Mouse (Mus musculus): ENCODE measurements at regions not wholly inside any gene's neighbourhood (a gene's known extent, or its start where the extent isn't known, plus 50 kb on each side); places are given as distances from the start of the nearest gene placed in this dataset.

GRCm38 (mm10) chr12:79970227-79970901 lies 142.4 kb downstream of the Zfp36l1 start:
- peaks cover 80% of the 10 kb centered on the region for H3K4me1 ChIP-seq
- 0 out of 2 replicates have a peak overlapping the region, but pooled peaks have one; percentile 1 for H3K9ac ChIP-seq
- 37% methylated on average over 13 of the region's 13 CpGs for WGBS
- no peak overlapping the region for H3K4me3 ChIP-seq
- H3K36me3 ChIP-seq: no peaks in the 10 kb centered on the region
- H3K27me3 ChIP-seq: no peaks in the 10 kb centered on the region
- no peak overlapping the region for H3K4me2 ChIP-seq
- H3K27ac ChIP-seq: peak overlapping the region; percentile 81
- no peaks in the 10 kb centered on the region for H3K9me3 ChIP-seq
- no peak for ATAC-seq (ENCODE audit: insufficient number of reproducible peaks, low FRiP score, low TSS enrichment, low read depth)

- ATAC-seq (ENCODE audit: insufficient number of reproducible peaks, low FRiP score, low TSS enrichment, low read depth): no peak
- H3K36me3 ChIP-seq: no peaks in the 10 kb centered on the region
- H3K27ac ChIP-seq: peak overlapping the region; percentile 81
- H3K4me1 ChIP-seq: peaks cover 78% of the 10 kb centered on the region
- H3K27me3 ChIP-seq: no peaks in the 10 kb centered on the region
- H3K4me3 ChIP-seq: no peak overlapping the region
- 72% methylated on average over 3 of the region's 3 CpGs for WGBS
- H3K9me3 ChIP-seq: no peaks in the 10 kb centered on the region
- no peak overlapping the region for H3K9ac ChIP-seq
- H3K4me2 ChIP-seq: no peak overlapping the region
These were observed 143.2 kb downstream of the Zfp36l1 start for GRCm38 (mm10) chr12:79969346-79970226.

GRCm38 (mm10) chr12:79968676-79969075 lies 144.1 kb downstream of the Zfp36l1 start:
- H3K36me3 ChIP-seq: no peaks in the 10 kb centered on the region
- no peak overlapping the region for H3K4me3 ChIP-seq
- peak overlapping the region; percentile 81 for H3K27ac ChIP-seq
- H3K4me1 ChIP-seq: peaks cover 75% of the 10 kb centered on the region
- ATAC-seq (ENCODE audit: insufficient number of reproducible peaks, low FRiP score, low TSS enrichment, low read depth): no peak
- H3K27me3 ChIP-seq: no peaks in the 10 kb centered on the region
- no peak overlapping the region for H3K9ac ChIP-seq
- no peaks in the 10 kb centered on the region for H3K9me3 ChIP-seq
- H3K4me2 ChIP-seq: no peak overlapping the region
- 45% methylated on average over 3 of the region's 3 CpGs for WGBS

DNA sequence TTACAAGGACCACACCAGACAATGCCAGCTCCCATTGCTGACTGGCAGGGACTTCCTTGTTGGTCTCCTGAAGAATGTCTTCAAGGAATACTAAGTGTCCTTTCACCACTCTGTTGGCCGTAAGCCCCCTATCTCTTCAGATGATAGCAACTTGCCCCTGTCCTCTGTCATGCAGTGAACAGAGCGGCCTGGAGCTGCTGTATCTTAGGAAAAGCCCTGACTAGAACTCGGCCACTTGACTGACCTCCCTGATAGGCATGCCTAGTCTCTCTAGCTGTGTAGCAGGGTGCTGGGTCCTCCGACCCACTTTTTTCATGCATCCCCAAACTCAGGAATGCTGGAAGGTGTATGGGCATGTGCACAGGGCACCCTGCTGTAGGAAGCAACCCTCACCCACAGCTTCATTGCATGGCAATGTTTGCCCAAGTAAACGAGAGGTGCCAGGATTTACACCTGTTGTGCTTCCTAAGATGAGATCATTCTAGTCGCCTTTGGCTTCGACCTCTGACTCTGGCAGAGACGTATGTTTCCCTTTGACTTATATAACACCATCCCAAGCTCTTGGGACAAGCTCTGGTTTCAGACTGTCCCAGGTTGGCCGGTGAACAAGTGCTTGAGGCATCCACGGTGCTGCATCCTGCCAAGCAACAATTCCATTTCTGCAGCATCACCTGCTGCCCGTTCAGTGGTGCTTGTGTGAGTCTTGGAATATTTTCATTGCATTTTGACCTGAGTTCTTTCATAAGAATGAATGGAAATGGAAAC lies 145.1 kb downstream of the Zfp36l1 start:
- Histone ChIP-seq H3K4me1 (peaks cover 75% of the 10 kb centered on the region), H3K9ac (no peak overlapping the region)

DNA sequence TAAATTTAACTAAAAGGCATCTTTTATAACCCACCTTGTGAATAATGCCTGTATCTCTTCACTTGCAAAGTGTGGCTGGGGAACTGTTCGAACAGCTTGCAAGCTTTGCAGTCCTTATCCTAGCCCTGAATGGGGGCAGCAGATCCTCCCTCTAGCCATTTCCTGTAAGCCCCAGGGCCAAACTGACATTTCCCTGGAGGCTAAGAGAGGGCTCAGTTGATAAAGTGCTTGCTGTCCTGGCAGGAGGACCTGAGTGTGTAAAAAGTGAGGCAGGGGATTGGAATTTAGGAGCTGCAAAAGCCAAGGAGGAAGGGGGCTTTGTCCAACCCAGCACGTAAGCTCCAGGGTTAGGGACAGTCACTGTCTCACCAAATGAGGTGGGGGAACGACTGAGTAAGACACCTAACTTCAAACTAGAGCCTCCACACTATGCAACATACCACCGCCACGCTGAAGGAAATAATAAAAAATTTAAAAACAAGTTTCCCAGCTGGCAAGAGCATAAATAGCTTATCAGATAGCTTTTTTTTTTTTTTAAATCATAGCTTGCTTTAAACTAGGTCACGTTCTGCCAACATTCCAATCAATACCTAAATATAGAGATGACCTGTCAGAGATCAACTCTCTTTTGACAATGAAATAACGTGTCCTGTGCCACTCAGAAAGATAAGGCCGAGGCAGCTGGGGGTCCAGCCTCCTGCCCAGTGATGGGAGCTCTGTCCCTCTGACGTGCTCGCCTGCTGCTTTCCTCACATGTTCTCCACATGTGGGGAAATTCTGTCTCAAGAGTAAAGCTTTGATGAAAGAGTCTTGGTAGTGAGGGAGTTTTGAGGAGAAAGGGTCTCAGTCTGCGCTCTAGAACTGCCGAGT lies 146.0 kb downstream of the Zfp36l1 start:
- Histone ChIP-seq H3K4me2 (no peak overlapping the region), H3K9me3 (no peaks in the 10 kb centered on the region), H3K27me3 (no peaks in the 10 kb centered on the region), H3K36me3 (no peaks in the 10 kb centered on the region), H3K4me3 (no peak overlapping the region), H3K4me1 (peaks cover 76% of the 10 kb centered on the region), H3K27ac (peak overlapping the region; percentile 79), H3K9ac (no peak overlapping the region)
- WGBS: 42% methylated on average over 12 of the region's 12 CpGs
- no peak for ATAC-seq (ENCODE audit: insufficient number of reproducible peaks, low FRiP score, low TSS enrichment, low read depth)

More for the DNA sequence above, 145.1 kb downstream of the Zfp36l1 start:
- H3K27me3 ChIP-seq: no peaks in the 10 kb centered on the region
- peak overlapping the region; percentile 79 for H3K27ac ChIP-seq
- H3K9me3 ChIP-seq: no peaks in the 10 kb centered on the region
- ATAC-seq (ENCODE audit: insufficient number of reproducible peaks, low FRiP score, low TSS enrichment, low read depth): no peak
- no peaks in the 10 kb centered on the region for H3K36me3 ChIP-seq
- whole genome bisulfite sequencing: 62% methylated on average over 11 of the region's 11 CpGs
- H3K4me3 ChIP-seq: no peak overlapping the region
- H3K4me2 ChIP-seq: no peak overlapping the region

DNA sequence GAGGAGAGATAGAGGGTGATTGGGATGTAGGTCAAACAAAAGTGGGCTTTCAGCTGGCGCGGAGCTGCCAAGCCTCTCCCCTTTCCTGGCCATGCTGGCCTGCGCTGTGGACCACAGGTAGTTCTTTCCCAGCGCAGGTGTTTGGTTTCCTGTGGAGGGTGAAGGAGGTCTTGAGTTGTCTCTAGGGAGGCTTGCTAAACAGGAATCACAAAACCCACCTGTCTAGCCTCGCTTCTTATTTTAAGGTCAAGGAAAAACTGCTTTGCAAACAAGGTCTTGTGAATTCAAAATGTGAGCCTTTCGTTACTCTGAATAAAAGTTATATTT lies 146.6 kb downstream of the Zfp36l1 start:
- Histone ChIP-seq H3K4me1 (peaks cover 74% of the 10 kb centered on the region), H3K4me2 (peak overlapping the region; percentile 62), H3K36me3 (no peaks in the 10 kb centered on the region), H3K27ac (peak overlapping the region; percentile 81), H3K4me3 (peak overlapping the region; percentile 34; the same call in 1 of the 2 replicates), H3K9me3 (no peaks in the 10 kb centered on the region), H3K9ac (no peak overlapping the region), H3K27me3 (no peaks in the 10 kb centered on the region)
- 48% methylated on average over 6 of the region's 6 CpGs for WGBS
- no peak for ATAC-seq (ENCODE audit: insufficient number of reproducible peaks, low FRiP score, low TSS enrichment, low read depth)

DNA sequence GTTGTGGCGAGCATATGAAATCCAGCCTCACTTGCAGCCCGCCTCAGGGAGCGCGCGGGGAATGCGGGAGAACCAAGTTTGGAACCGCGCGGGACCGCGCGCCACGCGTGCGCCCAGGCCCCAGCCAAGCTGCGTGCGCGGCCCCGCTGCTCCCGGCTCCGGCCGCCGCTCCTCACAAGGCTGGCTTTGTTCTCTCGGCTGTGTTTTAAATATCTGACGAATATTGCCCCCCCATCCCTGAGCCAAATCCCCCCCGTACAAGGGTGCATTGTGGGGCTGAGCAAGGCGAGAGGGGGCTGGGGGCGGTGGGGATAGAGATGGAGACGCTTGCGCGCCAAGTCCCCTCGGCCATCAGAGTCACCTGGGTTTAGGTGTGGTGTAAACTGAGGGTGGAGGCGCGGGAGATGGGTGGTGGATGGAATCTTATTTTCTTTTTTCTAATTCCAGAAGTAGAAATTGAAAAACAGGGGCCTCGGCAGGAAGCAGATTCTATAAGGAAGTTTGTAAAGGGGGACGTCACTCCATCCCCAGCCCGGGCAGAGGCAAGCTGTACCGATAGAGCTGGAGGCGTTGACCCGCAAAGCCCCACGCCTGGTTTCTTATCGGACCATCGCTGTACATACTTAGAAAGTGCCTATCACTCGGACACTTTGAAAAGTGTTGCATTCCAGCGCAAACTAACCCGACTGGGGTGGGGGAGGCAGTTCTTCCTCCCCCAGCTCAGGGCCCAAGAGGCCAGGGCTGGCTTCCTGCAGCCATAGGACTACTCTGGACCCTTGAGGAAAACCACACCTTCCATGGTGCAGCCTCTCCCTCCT lies 147.1 kb downstream of the Zfp36l1 start:
- 3% methylated on average over 46 of the region's 46 CpGs for WGBS
- Histone ChIP-seq H3K36me3 (no peaks in the 10 kb centered on the region), H3K27ac (peak overlapping the region; percentile 81), H3K4me1 (peaks cover 72% of the 10 kb centered on the region), H3K4me3 (peak overlapping the region; percentile 34), H3K9ac (peak overlapping the region; percentile 44; the same call in 1 of the 2 replicates), H3K27me3 (no peaks in the 10 kb centered on the region), H3K9me3 (no peaks in the 10 kb centered on the region), H3K4me2 (peak overlapping the region; percentile 62)
- ATAC-seq (ENCODE audit: insufficient number of reproducible peaks, low FRiP score, low TSS enrichment, low read depth): no peak

GRCm38 (mm10) chr12:79963443-79964025 lies 149.3 kb downstream of the Zfp36l1 start:
- no peak for ATAC-seq (ENCODE audit: insufficient number of reproducible peaks, low FRiP score, low TSS enrichment, low read depth)
- no peak overlapping the region for H3K4me2 ChIP-seq
- peak overlapping the region; percentile 54; the same call in 1 of the 2 replicates for H3K27ac ChIP-seq
- peaks cover 51% of the 10 kb centered on the region for H3K4me1 ChIP-seq
- H3K9me3 ChIP-seq: no peaks in the 10 kb centered on the region
- H3K36me3 ChIP-seq: no peaks in the 10 kb centered on the region
- no peaks in the 10 kb centered on the region for H3K27me3 ChIP-seq
- H3K9ac ChIP-seq: no peak overlapping the region
- WGBS: 59% methylated on average over 9 of the region's 9 CpGs
- H3K4me3 ChIP-seq: no peak overlapping the region

DNA sequence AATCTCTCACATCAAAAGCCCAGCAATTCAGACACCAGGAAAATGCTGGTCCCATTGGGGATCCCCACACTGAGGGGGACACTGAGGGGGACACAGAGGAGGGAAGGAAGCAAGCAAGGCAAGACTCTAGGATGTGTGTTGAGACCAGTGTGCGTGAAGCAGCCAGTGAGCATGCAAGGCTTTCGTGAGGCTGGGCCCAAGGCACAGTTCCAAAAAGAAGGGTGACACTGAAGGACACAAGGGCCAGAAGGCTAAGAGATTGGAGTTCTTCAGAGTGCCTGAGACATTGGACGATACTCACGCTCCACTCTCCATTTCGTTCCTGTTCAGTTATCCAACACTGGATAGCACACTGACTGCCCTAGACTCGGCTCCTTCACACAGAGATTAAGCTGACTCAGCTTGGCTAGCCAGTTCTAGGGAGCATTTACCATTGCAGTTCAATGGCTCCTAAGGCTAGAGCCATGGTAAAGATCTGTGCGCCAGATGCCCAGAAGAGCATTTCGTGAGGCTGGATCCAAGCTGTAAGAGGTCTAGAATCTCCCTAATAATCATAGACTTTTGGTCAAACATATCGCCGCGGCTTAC lies 150.1 kb downstream of the Zfp36l1 start:
- WGBS: 91% methylated on average over 11 of the region's 11 CpGs
- no peak overlapping the region for H3K27ac ChIP-seq
- no peak for ATAC-seq (ENCODE audit: insufficient number of reproducible peaks, low FRiP score, low TSS enrichment, low read depth)
- no peak overlapping the region for H3K4me3 ChIP-seq
- peaks cover 44% of the 10 kb centered on the region for H3K4me1 ChIP-seq
- H3K4me2 ChIP-seq: no peak overlapping the region
- H3K9me3 ChIP-seq: no peaks in the 10 kb centered on the region
- no peak overlapping the region for H3K9ac ChIP-seq
- H3K36me3 ChIP-seq: no peaks in the 10 kb centered on the region
- H3K27me3 ChIP-seq: no peaks in the 10 kb centered on the region

GRCm38 (mm10) chr12:79961881-79962280 lies 150.9 kb downstream of the Zfp36l1 start:
- no peaks in the 10 kb centered on the region for H3K9me3 ChIP-seq
- peaks cover 36% of the 10 kb centered on the region for H3K4me1 ChIP-seq
- no peak overlapping the region for H3K4me2 ChIP-seq
- H3K27ac ChIP-seq: no peak overlapping the region
- no peak overlapping the region for H3K9ac ChIP-seq
- H3K36me3 ChIP-seq: no peaks in the 10 kb centered on the region
- H3K4me3 ChIP-seq: no peak overlapping the region
- ATAC-seq (ENCODE audit: insufficient number of reproducible peaks, low FRiP score, low TSS enrichment, low read depth): no peak
- no peaks in the 10 kb centered on the region for H3K27me3 ChIP-seq
- WGBS: 70% methylated on average over 4 of the region's 4 CpGs
